Mouse (Mus musculus) 3T3-L1 (cell line): ENCODE results near the gene Gdi2.

ENCODE experiments used
- DNase-seq: peaks from one replicate; pipeline ENCODE4 v3.0.0-alpha.2; 2015; ENCODE audit warnings: low read depth, low spot score

The Gdi2 gene

DNA sequence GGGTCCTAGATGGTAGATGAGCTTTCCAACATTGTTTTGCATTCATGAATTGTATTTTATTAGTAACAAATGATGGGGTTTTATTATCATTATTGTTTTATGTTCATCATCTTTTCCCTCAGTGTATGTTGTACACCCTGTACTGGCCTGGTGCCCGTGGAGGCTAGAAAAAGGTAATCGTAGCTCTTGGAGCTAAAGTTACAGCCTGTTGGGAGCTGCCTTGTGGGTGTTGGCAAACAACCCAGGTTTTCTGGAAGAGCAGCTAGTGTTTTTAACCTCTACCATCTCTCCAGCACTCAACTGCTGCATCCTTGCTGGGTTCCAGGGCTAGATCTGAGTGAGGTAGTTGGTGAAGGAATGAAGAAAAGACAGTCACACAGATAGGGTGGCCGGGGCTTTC, 9.5 kb downstream of the Gdi2 start:
- no peak for DNase-seq

DNA sequence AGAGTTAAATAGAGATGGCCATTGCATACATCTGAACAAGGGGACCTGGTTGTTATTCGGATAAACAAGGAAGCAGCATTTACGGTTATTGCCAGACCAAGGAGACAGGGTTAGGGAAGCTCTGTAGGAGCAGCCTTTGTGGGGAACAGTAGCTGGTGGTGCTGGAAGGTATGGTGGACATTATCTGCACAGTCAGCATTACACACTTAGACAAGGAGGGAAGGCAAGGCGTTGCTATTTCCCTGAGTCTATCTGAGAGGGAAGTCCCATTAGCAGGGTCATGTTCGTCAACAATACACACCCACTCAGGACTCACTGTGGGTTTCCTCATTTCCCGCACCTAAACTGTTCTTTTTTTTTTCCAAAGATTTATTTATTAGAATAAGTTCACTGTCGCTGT, 10.0 kb downstream of the Gdi2 start:
- DNase-seq, result no peak

DNA sequence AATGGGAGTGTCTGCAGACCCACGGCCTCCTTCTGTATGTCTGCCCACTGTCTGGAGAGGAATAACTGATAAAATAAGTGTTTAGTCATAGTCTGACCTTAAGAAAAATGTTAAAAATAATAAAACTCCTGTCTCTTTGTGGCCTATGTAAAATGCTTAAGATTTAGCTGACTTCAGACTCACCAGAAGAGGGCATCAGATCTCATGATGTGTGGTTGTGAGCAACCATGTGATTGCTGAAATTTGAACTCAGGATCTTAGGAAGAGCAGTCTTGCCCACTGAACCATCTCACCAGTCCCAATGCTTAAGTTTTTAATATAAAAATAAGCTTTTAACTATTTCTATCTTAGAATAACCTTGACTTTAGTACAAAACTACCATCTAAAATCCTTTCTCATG, 25.3 kb downstream of the Gdi2 start:
- peak; percentile 44 for DNase-seq

DNA sequence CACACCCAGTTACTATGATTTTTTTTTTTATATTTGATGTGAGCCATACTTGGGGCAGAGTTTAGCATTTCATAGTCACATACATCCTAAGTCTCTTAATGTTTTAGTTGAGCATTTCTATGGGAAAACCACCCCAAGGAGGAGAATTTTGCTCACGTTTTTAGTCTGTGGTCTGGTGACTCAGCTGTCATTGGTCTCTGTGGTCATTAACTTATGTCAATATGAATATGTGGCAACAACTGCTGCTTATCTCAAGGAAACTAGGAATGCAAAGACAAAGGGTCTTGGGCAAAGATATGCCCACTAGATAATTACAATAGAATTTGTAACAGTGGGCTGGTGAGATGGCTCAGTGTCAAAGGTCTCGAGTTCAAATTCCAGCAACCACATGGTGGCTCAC, 26.1 kb downstream of the Gdi2 start:
- DNase-seq, result peak; percentile 62

DNA sequence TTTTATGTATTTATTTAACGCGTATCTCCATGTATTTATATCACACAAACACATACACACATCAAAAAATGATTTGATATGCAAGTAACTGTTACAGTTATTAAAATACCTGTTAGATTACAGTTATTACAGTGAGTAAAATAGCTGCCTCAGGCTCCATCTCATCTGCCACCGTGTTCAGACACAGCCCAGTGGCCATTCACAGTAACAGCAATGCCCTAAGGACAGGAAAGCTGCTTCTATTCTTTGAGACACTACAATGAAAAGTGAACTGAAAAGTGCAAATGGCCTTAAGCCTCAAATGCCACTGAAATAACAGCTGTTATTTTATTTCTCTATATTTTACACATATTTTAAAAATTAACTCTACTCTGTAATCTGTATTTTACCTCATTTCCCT, 52.9 kb downstream of the Gdi2 start:
- DNase-seq, result peak; percentile 33

DNA sequence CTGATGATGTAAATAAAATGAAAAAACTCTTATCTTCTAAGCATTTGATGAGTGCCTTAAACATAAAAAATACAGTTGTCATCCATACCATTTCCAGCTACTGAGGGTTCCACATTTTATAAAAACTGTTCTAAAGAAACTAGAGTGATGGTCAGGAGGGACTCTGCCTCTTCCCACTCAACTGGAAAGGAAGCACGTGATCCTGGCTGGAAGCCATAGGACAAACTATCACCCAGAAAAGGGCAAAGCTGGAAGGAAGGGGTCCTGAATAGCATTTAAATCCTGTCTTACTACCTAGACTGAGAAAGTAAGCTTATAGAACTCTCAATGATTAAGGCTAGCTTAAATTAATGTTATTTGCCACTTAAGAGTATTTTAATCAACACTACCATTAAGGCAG, 56.4 kb downstream of the Gdi2 start:
- no peak for DNase-seq

DNA sequence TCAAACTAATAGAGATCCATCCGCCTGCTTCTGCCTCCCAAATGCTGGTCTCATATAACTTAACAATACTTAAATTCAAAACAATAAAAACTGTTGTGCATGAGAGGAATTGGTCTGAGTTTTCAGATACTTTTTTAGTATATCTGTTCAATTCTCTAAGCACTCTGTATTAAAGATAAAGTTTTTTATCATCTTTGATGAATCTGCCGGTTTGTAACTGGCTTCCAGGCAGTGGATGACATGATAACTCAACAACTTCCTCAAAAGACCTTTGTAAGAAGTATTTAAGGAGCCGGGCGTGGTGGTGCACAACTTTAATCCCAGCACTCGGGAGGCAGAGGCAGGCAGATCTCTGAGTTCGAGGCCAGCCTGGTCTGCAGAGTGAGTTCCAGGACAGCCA, 58.4 kb downstream of the Gdi2 start:
- no peak for DNase-seq

DNA sequence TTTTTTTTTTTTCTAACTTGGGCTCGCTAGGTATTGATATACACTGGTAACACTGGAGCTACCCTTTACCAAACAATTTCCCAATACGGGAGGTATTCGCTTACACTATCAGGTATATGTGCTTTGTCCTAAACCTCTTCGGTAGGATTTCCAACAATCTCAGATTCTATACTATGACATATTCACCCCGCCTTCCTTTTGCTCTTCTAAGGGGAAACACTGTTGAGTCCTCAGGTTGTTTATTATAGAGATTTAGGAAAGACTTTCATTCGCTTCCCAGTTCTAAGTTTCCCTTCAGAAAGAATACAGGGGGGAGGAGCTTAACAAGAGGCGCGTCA, 71.9 kb downstream of the Gdi2 start:
- DNase-seq, result no peak

DNA sequence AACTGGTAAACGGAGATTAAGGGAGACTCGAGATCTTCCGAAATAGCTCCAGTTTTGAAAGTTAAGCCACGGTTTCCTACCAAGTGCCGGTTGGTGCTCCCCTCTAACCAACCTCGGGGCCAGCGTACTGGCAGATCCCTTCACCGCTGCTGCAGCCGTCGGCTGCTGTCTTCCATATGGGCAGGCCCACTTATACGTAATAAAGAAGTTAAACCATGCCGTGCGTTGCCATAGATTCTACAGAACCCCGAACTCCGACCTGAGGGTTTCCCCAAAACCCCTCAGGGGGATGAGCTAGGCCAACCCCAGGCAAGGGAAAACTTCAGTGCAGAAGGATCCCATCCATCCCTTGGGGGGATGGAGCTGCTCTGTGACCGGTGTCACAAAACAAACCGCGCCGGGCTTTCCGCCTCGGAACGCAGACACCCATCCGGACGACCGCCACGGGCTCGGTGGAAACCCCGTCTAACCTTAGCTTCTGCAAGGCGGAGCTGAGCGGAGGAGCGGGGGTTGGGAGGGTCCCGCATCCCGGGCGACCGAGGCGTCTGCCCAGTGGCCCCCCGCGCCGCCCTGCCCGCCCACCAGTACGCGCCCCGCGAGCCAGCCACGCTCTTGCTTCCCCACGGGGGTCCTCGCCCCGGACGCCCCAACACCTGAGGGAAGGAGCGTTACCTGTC, 72.4 kb downstream of the Gdi2 start:
- DNase-seq, result peak; percentile 73

DNA sequence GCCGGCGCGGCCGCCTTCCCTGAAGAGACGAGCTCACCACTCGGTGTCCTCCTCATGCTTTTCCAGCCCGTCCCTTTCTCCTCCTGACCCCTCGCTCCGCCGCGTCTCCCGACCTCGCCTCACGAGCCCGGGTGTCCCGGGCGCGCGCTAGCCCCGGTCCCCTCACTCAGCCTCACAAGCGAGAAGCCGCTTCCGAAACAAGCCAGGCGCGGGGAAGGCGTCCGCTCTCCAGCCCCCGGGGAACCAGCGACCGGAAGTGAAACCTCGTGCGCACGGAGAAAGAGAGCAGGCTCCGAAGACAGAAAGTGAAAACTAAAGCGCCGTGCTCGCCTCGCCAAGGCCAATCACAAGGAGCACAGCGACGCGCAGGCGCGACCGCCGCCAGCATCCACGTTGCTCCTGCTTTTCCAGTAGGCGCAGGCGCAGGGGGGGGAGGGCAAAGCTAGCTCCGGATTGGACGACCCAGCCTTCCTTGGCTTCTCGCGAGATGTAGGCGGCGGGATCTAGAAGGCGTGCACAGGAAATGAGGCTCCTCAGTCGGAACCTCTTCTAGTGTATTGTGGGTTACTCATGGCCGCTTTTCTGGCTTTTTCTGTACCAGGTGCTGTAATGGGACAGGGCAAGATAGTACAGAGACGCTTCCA, 73.1 kb downstream of the Gdi2 start, which contains the start of gene Fam208b:
Gene Fam208b, minus strand, starts transcription at position 314 of the 644 bp plus-strand sequence.
- peak; percentile 99 for DNase-seq
